Mouse (Mus musculus): ENCODE results near the gene Spo11. TPM values are rescaled to one million over a fixed set of nuclear protein-coding genes. Genes with fewer than 3 reads are reported as not detected.

The Spo11 gene
- 0.02 TPM in 2 replicates for polyA plus RNA-seq (2015; fragmentation: Nextera tagmentation; extraction: Ambion mirVana)

GRCm38 (mm10) chr2:172977409-172978130 is at the start of gene Spo11:
Spo11 (plus strand) TSS chr2:172977700.
- Histone ChIP-seq H3K4me2 (replicated peaks; ENCODE audit: low read depth) (peak within 1 kb of the TSS; percentile 20; the same call in 1 of the 2 replicates), H3K4me1 (replicated peaks; ENCODE audit: control insufficient read depth, insufficient read depth) (no peaks in the 10 kb centered on the region), H3K9me3 (ENCODE audit: control insufficient read depth, low read length) (no peaks in the 10 kb centered on the region), H3K27me3 (ENCODE audit: control insufficient read depth, insufficient read depth, low read length) (no peaks in the 10 kb centered on the region), H3K4me3 (ENCODE audit: low read depth, low read length) (no peak within 1 kb of the TSS), H3K27ac (replicated peaks) (no peak within 1 kb of the TSS), H3K9ac (ENCODE audit: low read length) (no peak within 1 kb of the TSS), H3K36me3 (ENCODE audit: control insufficient read depth, insufficient read depth, low read length) (no peaks in the 10 kb centered on the region)
- ATAC-seq (ENCODE audit: low FRiP score, low TSS enrichment) (no peak), DNase-seq (ENCODE audit: low spot score) (no peak)
- 27% methylated on average over 14 of the region's 14 CpGs for WGBS
- TF ChIP-seq EP300 (optimal IDR thresholded peaks at IDR 0.05) (no peak), CTCF (IDR thresholded peaks at IDR 0.05; ENCODE audit: low read depth) (no peak)

- H3K4me3 ChIP-seq (ENCODE audit: low read depth, low read length) = no peak overlapping the region
- H3K4me2 ChIP-seq (replicated peaks; ENCODE audit: low read depth) = no peak overlapping the region
- no peaks in the 10 kb centered on the region for H3K27me3 ChIP-seq (ENCODE audit: control insufficient read depth, insufficient read depth, low read length)
- WGBS = 76% methylated on average over 14 of the region's 14 CpGs
- no peak overlapping the region for H3K9ac ChIP-seq (ENCODE audit: low read length)
- no peaks in the 10 kb centered on the region; the same call in 1 of the 2 replicates for H3K4me1 ChIP-seq (replicated peaks; ENCODE audit: control insufficient read depth, insufficient read depth)
- no peak for ATAC-seq (ENCODE audit: low FRiP score, low TSS enrichment)
- no peaks in the 10 kb centered on the region for H3K36me3 ChIP-seq (ENCODE audit: control insufficient read depth, insufficient read depth, low read length)
- no peak overlapping the region for H3K27ac ChIP-seq (replicated peaks)
- TF ChIP-seq EP300 (optimal IDR thresholded peaks at IDR 0.05) = no peak
- TF ChIP-seq CTCF (IDR thresholded peaks at IDR 0.05; ENCODE audit: low read depth) = no peak
- no peak for DNase-seq (ENCODE audit: low spot score)
- H3K9me3 ChIP-seq (ENCODE audit: control insufficient read depth, low read length) = no peaks in the 10 kb centered on the region
These were observed 47.5 kb upstream of the Spo11 start for GRCm38 (mm10) chr2:172929905-172930436.

GRCm38 (mm10) chr2:172931137-172931898 is 46.2 kb upstream of the Spo11 start:
- Histone ChIP-seq H3K27ac (replicated peaks) (no peak overlapping the region), H3K9me3 (ENCODE audit: control insufficient read depth, low read length) (no peaks in the 10 kb centered on the region), H3K4me2 (replicated peaks; ENCODE audit: low read depth) (no peak overlapping the region), H3K9ac (ENCODE audit: low read length) (no peak overlapping the region), H3K4me3 (ENCODE audit: low read depth, low read length) (no peak overlapping the region), H3K36me3 (ENCODE audit: control insufficient read depth, insufficient read depth, low read length) (no peaks in the 10 kb centered on the region), H3K4me1 (replicated peaks; ENCODE audit: control insufficient read depth, insufficient read depth) (peaks cover 5% of the 10 kb centered on the region), H3K27me3 (ENCODE audit: control insufficient read depth, insufficient read depth, low read length) (no peaks in the 10 kb centered on the region)
- 75% methylated on average over 17 of the region's 17 CpGs for WGBS
- TF ChIP-seq CTCF (IDR thresholded peaks at IDR 0.05; ENCODE audit: low read depth) (0 out of 2 replicates have a peak, but pooled peaks have one; percentile 19), EP300 (optimal IDR thresholded peaks at IDR 0.05) (no peak)
- DNase-seq (ENCODE audit: low spot score) = no peak
- no peak for ATAC-seq (ENCODE audit: low FRiP score, low TSS enrichment)

- DNase-seq (ENCODE audit: low spot score) (peak; percentile 25), ATAC-seq (ENCODE audit: low FRiP score, low TSS enrichment) (no peak; the same call in 1 of the 2 replicates)
- Histone ChIP-seq H3K9me3 (ENCODE audit: control insufficient read depth, low read length) (no peaks in the 10 kb centered on the region), H3K27me3 (ENCODE audit: control insufficient read depth, insufficient read depth, low read length) (no peaks in the 10 kb centered on the region), H3K9ac (ENCODE audit: low read length) (no peak overlapping the region), H3K27ac (replicated peaks) (peak overlapping the region; percentile 40; the same call in 1 of the 2 replicates), H3K4me2 (replicated peaks; ENCODE audit: low read depth) (peak overlapping the region; percentile 41), H3K36me3 (ENCODE audit: control insufficient read depth, insufficient read depth, low read length) (no peaks in the 10 kb centered on the region), H3K4me1 (replicated peaks; ENCODE audit: control insufficient read depth, insufficient read depth) (peaks cover 5% of the 10 kb centered on the region), H3K4me3 (ENCODE audit: low read depth, low read length) (no peak overlapping the region)
- WGBS = 11% methylated on average over 34 of the region's 34 CpGs
- TF ChIP-seq EP300 (optimal IDR thresholded peaks at IDR 0.05) (no peak), CTCF (IDR thresholded peaks at IDR 0.05; ENCODE audit: low read depth) (no peak)
These were observed 43.7 kb upstream of the Spo11 start for GRCm38 (mm10) chr2:172933631-172934419.

- Histone ChIP-seq H3K27me3 (ENCODE audit: control insufficient read depth, insufficient read depth, low read length) (no peaks in the 10 kb centered on the region), H3K9ac (ENCODE audit: low read length) (no peak overlapping the region), H3K4me3 (ENCODE audit: low read depth, low read length) (no peak overlapping the region), H3K4me1 (replicated peaks; ENCODE audit: control insufficient read depth, insufficient read depth) (peaks cover 7% of the 10 kb centered on the region), H3K4me2 (replicated peaks; ENCODE audit: low read depth) (peak overlapping the region; percentile 41), H3K9me3 (ENCODE audit: control insufficient read depth, low read length) (no peaks in the 10 kb centered on the region), H3K36me3 (ENCODE audit: control insufficient read depth, insufficient read depth, low read length) (no peaks in the 10 kb centered on the region), H3K27ac (replicated peaks) (peak overlapping the region; percentile 40; the same call in 1 of the 2 replicates)
- DNase-seq (ENCODE audit: low spot score) (no peak), ATAC-seq (ENCODE audit: low FRiP score, low TSS enrichment) (no peak)
- WGBS = 15% methylated on average over 8 of the region's 8 CpGs
- no peak for TF ChIP-seq EP300 (optimal IDR thresholded peaks at IDR 0.05)
These were observed 43.1 kb upstream of the Spo11 start for GRCm38 (mm10) chr2:172934420-172934788.
